Mouse (Mus musculus) embryonic facial prominence, embryonic 14.5 days (tissue): ENCODE data around the gene Apoa4. TPM values are rescaled to one million over a fixed set of nuclear protein-coding genes. Genes with fewer than 3 reads are reported as not detected.

ENCODE experiments used
- ATAC-seq: fragments of 200-750 bp; cut with Nextera tagmentation; 2 replicates; pipeline ENCODE4 v1.8.0; 2017; ENCODE audit warnings: low read depth, moderate number of reproducible peaks, moderate TSS enrichment
- DNase-seq: peaks from one replicate; pipeline ENCODE4 v3.0.0-alpha.2; 2015; ENCODE audit warnings: low spot score
- H3K27ac ChIP-seq: fragments of 300-500 bp; sonication (generic); replicated peaks from 2 replicates; pipeline ENCODE4 v1.5.1; 2014; ENCODE audit warnings: low read depth, mild to moderate bottlenecking, low read length, moderate library complexity
- H3K27me3 ChIP-seq: fragments of 300-500 bp; sonication (generic); replicated peaks from 2 replicates; pipeline ENCODE4 v1.6.1; 2014; ENCODE audit warnings: low read length; ENCODE audit not compliant: control insufficient read depth, insufficient read depth
- H3K36me3 ChIP-seq: fragments of 300-500 bp; sonication (generic); 2 replicates; pipeline ENCODE4 v1.6.1; 2014; ENCODE audit warnings: low read length, mixed read lengths; ENCODE audit not compliant: control insufficient read depth, insufficient read depth
- H3K4me1 ChIP-seq: fragments of 300-500 bp; sonication (generic); 2 replicates; pipeline ENCODE4 v1.6.1; 2014; ENCODE audit warnings: antibody characterized with exemption, low read length; ENCODE audit not compliant: control insufficient read depth, insufficient read depth
- H3K4me2 ChIP-seq: fragments of 300-500 bp; sonication (generic); 2 replicates; pipeline ENCODE4 v1.6.1; 2014; ENCODE audit warnings: low read depth, mild to moderate bottlenecking, low read length, moderate library complexity, mixed read lengths
- H3K4me3 ChIP-seq: fragments of 300-500 bp; sonication (generic); 2 replicates; pipeline ENCODE4 v1.5.1; 2014; ENCODE audit warnings: low read depth, mild to moderate bottlenecking, low read length
- H3K9ac ChIP-seq: fragments of 300-500 bp; sonication (generic); 2 replicates; pipeline ENCODE4 v1.6.1; 2014; ENCODE audit warnings: low read depth, mild to moderate bottlenecking, low read length, moderate library complexity, mixed read lengths
- H3K9me3 ChIP-seq: fragments of 300-500 bp; sonication (generic); 2 replicates; pipeline ENCODE4 v1.6.1; 2016; ENCODE audit warnings: low read length; ENCODE audit not compliant: control insufficient read depth
- WGBS: fragments of 180-500 bp; shearing (Covaris S2); extraction: QIAGEN DNeasy Blood & Tissue Kit; methylation state at CpG from one replicate; pipeline ENCODE4 v1.1.7; 2014; 5-methylcytosine and 5-hydroxymethylcytosine counted together
- polyA plus RNA-seq: library from polyadenylated mRNA; unstranded; fragments of >200 nt; fragmentation: Nextera tagmentation; extraction: Ambion mirVana; gene quantifications from 2 replicates; pipeline ENCODE4 v1.2.1, GENCODE M21; 2014

The Apoa4 gene
- polyA plus RNA-seq, 1 experiment from 2014 or later: 0.13 TPM

DNA sequence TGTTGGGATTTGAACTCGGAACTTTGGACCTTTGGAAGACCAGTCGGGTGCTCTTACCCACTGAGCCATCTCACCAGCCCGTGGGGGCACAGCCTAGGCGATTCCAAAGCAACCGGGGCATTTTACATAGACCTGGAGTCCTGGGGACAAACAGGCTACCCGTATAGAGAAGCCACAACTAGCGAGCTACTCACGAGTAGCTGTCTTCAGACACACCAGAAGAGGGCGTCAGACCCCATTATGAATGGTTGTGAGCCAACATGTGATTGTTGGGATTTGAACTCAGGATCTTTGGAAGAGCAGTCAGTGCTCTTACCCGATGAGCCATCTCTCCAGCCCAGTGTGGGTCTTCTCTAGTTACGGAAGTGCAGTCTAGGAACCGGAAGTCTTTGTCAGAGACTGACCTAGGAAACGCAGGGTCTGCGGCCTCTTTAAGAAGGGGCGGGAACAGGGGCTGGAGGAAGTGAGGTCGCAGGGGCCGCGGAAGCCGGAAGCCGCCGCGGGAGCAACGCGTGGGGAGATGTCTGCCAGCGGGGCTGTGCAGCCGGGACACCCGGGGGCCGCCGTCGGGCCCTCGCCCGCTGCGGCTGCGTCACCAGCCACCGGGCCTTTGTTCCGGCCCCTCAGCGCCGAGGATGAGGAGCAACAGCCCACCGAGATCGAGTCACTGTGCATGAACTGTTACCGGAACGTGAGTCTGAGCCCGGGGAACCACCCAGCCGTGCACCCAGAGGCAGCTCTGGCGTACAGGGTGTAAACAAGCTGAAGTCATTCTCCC is 32.4 kb downstream of the Apoa4 start, which contains the start of gene Zpr1:
Gene Zpr1, plus strand, starts transcription at position 388 of the 778 bp plus-strand sequence.
- Histone ChIP-seq H3K4me2 (peak within 1 kb of the TSS; percentile 81), H3K27me3 (peaks cover 3% of the 10 kb centered on the region; the same call in 1 of the 2 replicates), H3K36me3 (peaks cover 27% of the 10 kb centered on the region), H3K9ac (peak within 1 kb of the TSS; percentile 76), H3K9me3 (no peaks in the 10 kb centered on the region), H3K4me3 (peak within 1 kb of the TSS; percentile 76), H3K4me1 (no peaks in the 10 kb centered on the region), H3K27ac (peak within 1 kb of the TSS; percentile 45; the same call in 1 of the 2 replicates)
- DNase-seq (peak; percentile 97), ATAC-seq (peak; percentile 97)
- WGBS: 25% methylated on average over 17 of the region's 45 CpGs

DNA sequence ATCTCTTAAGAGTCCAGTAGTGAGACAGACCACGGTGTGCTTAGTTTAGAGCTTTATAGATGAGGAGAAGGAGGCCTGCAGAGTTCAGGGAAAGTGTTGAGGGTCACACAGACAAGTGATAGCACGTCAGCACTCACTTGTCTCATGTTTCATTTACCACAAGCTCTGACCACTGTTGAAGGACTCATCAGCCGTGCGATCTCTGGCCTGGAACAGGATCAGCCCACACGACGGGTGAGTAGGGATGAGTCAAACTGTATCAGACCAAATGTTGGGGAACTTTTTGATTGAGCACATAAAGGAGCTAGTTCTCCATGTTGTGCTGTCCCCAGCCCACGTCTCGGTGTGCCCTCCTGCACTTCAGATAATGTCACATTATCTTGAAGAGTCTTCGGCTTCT is 34.0 kb downstream of the Apoa4 start:
- 0 out of 2 replicates have a peak overlapping the region, but pooled peaks have one; percentile 76 for H3K4me3 ChIP-seq
- ATAC-seq: no peak
- 82% methylated on average over 9 of the region's 9 CpGs for WGBS
- DNase-seq: no peak
- no peak overlapping the region for H3K4me2 ChIP-seq
- peaks cover 42% of the 10 kb centered on the region for H3K36me3 ChIP-seq
- no peaks in the 10 kb centered on the region for H3K4me1 ChIP-seq
- H3K9ac ChIP-seq: no peak overlapping the region
- H3K27ac ChIP-seq: no peak overlapping the region
- peaks cover 3% of the 10 kb centered on the region; the same call in 1 of the 2 replicates for H3K27me3 ChIP-seq
- no peaks in the 10 kb centered on the region for H3K9me3 ChIP-seq

DNA sequence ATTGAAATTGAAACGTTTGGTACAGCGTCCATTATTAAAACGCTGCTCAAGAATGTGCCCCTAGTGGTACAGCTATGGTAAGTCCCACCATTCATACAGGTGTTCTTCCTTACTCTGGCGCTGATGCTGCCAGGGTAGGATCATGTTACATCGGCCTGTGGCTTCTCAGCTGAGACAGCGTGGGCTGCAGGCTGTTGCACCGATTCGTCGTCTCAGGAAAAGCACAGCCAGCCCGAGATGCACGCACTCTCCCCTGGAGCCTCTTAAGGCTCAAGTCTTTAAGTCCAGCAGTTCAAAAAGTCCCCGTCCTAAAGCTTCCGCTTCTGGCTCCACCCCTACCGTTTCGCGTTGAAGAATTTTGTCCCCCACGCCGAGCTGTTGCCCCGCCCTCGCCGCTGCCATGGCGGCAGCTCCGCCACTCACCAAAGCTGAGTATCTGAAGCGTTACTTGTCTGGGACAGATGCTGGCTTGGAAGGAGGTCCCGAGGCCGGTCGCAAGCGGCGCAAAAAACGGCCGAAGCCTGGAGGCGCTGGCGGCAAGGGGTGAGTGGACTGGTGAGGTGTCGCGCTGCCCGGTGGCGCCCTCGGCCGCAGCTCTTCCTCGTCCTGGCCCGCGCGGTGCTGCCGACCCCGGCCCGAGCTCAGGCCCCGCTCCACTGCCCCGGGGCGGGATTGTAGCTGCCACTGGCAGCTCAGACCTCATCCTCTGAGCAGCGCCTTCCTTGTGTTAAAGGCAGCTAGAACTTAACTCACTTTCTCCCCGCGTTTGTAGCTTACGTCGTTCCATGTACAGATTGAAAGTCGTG is 42.3 kb downstream of the Apoa4 start, which contains the start of gene Bud13:
Gene Bud13, plus strand, starts transcription at position 378 of the 806 bp plus-strand sequence.
- under 1% methylated on average over 54 of the region's 55 CpGs for WGBS
- H3K27ac ChIP-seq: peak within 1 kb of the TSS; percentile 82

More for the DNA sequence above, 42.3 kb downstream of the Apoa4 start, which contains the start of gene Bud13:
- Histone ChIP-seq H3K9me3 (no peaks in the 10 kb centered on the region), H3K9ac (peak within 1 kb of the TSS; percentile 92), H3K4me2 (peak within 1 kb of the TSS; percentile 52), H3K36me3 (peaks cover 57% of the 10 kb centered on the region), H3K4me1 (0 out of 2 replicates have a peak, but pooled peaks cover 4% of the 10 kb centered on the region), H3K27me3 (no peaks in the 10 kb centered on the region), H3K4me3 (peak within 1 kb of the TSS; percentile 92)
- DNase-seq (peak; percentile 95), ATAC-seq (peak; percentile 92)

Other genes starting within 250 kb of the Apoa4 start
- gene Pafah1b2, start 228.0 kb upstream of the Apoa4 start, polyA plus RNA-seq: 167 and 188 TPM in 2 replicates
- 11.5 and 13.4 TPM in 2 replicates for gene Sik3, start 227.9 kb upstream of the Apoa4 start, polyA plus RNA-seq
- 0.71 and 1.0 TPM in 2 replicates for gene Apoa1, start 12.1 kb upstream of the Apoa4 start, polyA plus RNA-seq
- gene Apoc3, start 5.1 kb upstream of the Apoa4 start, polyA plus RNA-seq: not detected in 2 replicates
- not detected in 2 replicates for gene Apoa5, start 27.9 kb downstream of the Apoa4 start, polyA plus RNA-seq
- gene Zpr1, start 32.4 kb downstream of the Apoa4 start, polyA plus RNA-seq: 54.2 and 54.6 TPM in 2 replicates
- gene Bud13, start 42.3 kb downstream of the Apoa4 start, polyA plus RNA-seq: 19.1 and 23.3 TPM in 2 replicates
- gene 4931429L15Rik, start 79.3 kb downstream of the Apoa4 start, polyA plus RNA-seq: not detected in 2 replicates